ENCODE assay signal across 8 mouse cellular contexts in genomic region chr1:156039989-156040388, GRCm38 (mm10). TPM values are rescaled to one million over a fixed set of nuclear protein-coding genes. Genes with fewer than 3 reads are reported as not detected.
A peak's percentile ranks its signal among the peaks of the same experiment; 100 is the strongest.
DNase-seq lines count a peak whose midpoint lies in the region; ATAC-seq and TF ChIP-seq lines count a peak whose summit lies in the region.
"Not testable (repeated sequence)": the region's sequence is repeated elsewhere in the genome, so short reads cannot be mapped to it uniquely, and the experiment has no call there.

No protein-coding gene starts in this region.

- H3K36me3 ChIP-seq in heart, embryonic 15.5 days: peaks cover 11% of the 10 kb centered on the region; the same call in 1 of the 2 replicates
- peaks cover 16% of the 10 kb centered on the region for H3K36me3 ChIP-seq in kidney, embryonic 15.5 days
- H3K36me3 ChIP-seq in liver, embryonic 16.5 days (ENCODE audit: control insufficient read depth, insufficient read depth); thymus, adult 2 months (ENCODE audit: control insufficient read depth, insufficient read depth, low read length): not testable (repeated sequence)

- peak; percentile 45 to 46 for DNase-seq in B cell, adult 2 months
- peak; percentile 89 for DNase-seq in ZHBTc4 (ENCODE audit: low read depth, low spot score)
- DNase-seq in embryo, embryonic 11 days: peak; percentile 20
- peak; percentile 22 to 36 for DNase-seq in natural killer cell, adult 2 months (ENCODE audit: low spot score in 2 of 2)
- peak; percentile 21 for DNase-seq in thymus, adult 2 months

- not testable (repeated sequence) for H3K27me3 ChIP-seq in heart, embryonic 15.5 days; kidney, embryonic 15.5 days; liver, embryonic 16.5 days (ENCODE audit: control insufficient read depth, insufficient read depth, low read depth, low read length); thymus, adult 2 months (ENCODE audit: control insufficient read depth, insufficient read depth, low read length)

- not testable (repeated sequence) for ATAC-seq in heart, embryonic 15.5 days (replicated peaks; ENCODE audit: insufficient number of reproducible peaks, insufficient read depth, low FRiP score, low read depth); kidney, embryonic 15.5 days (replicated peaks; ENCODE audit: low FRiP score); liver, embryonic 16.5 days (ENCODE audit: low read depth)

- H3K9me3 ChIP-seq in heart, embryonic 15.5 days (replicated peaks); kidney, embryonic 15.5 days (replicated peaks); liver, embryonic 16.5 days (replicated peaks; ENCODE audit: control insufficient read depth, low read length): not testable (repeated sequence)

- not testable (repeated sequence) for H3K4me3 ChIP-seq in heart, embryonic 15.5 days; kidney, embryonic 15.5 days (replicated peaks); liver, embryonic 16.5 days (ENCODE audit: low read depth, low read length); thymus, adult 2 months (ENCODE audit: control insufficient read depth, insufficient read depth, low read length)

- not testable (repeated sequence) for H3K9ac ChIP-seq in heart, embryonic 15.5 days; kidney, embryonic 15.5 days; liver, embryonic 16.5 days (ENCODE audit: low read depth, low read length)

- H3K4me1 ChIP-seq in heart, embryonic 15.5 days (replicated peaks): peaks cover 33% of the 10 kb centered on the region
- H3K4me1 ChIP-seq in kidney, embryonic 15.5 days: peaks cover 41% of the 10 kb centered on the region
- peaks cover 35% of the 10 kb centered on the region for H3K4me1 ChIP-seq in liver, embryonic 16.5 days (ENCODE audit: control insufficient read depth, low read depth, low read length)
- H3K4me1 ChIP-seq in thymus, adult 2 months (replicated peaks; ENCODE audit: control insufficient read depth, insufficient read depth, low read length): not testable (repeated sequence)

- not testable (repeated sequence) for H3K4me2 ChIP-seq in heart, embryonic 15.5 days; kidney, embryonic 15.5 days
- peak overlapping the region; percentile 55; the same call in 1 of the 2 replicates for H3K4me2 ChIP-seq in liver, embryonic 16.5 days (ENCODE audit: low read depth, low read length)

- TF ChIP-seq CTCF in thymus, adult 2 months (IDR thresholded peaks at IDR 0.05; ENCODE audit: borderline replicate concordance, control insufficient read depth, extremely low read depth, insufficient read depth, low read length, poor library complexity): not testable (repeated sequence)

- WGBS in heart, embryonic 15.5 days: 70% methylated on average over 7 of the region's 7 CpGs
- WGBS in kidney, embryonic 15.5 days: 73% methylated on average over 7 of the region's 7 CpGs
- WGBS in liver, embryonic 16.5 days (ENCODE audit: insufficient replicate concordance): 61% methylated on average over 7 of the region's 7 CpGs
- WGBS in thymus, adult 2 months: 89% methylated on average over 7 of the region's 7 CpGs

- peak overlapping the region; percentile 72; the same call in 1 of the 2 replicates for H3K27ac ChIP-seq in heart, embryonic 15.5 days
- H3K27ac ChIP-seq in kidney, embryonic 15.5 days: 0 out of 2 replicates have a peak overlapping the region, but pooled peaks have one; percentile 79
- H3K27ac ChIP-seq in liver, embryonic 16.5 days (ENCODE audit: low read length): peak overlapping the region; percentile 53
- H3K27ac ChIP-seq in thymus, adult 2 months (ENCODE audit: control insufficient read depth, insufficient read depth, low read length): not testable (repeated sequence)

- not testable (repeated sequence) for TF ChIP-seq POLR2A in thymus, adult 2 months (IDR thresholded peaks at IDR 0.05; ENCODE audit: control insufficient read depth, extremely low read depth, insufficient read depth, low read length, poor library complexity)

RNA-seq across cellular contexts. Expression of gene Tor1aip1, which starts 3.7 kb away (rescaled TPM):
- polyA plus RNA-seq in heart, embryonic 15.5 days (2015; fragmentation: Nextera tagmentation; extraction: Ambion mirVana): 35.7 and 37.9 TPM in 2 replicates
- polyA plus RNA-seq in kidney, embryonic 15.5 days (2015; fragmentation: Nextera tagmentation; extraction: Ambion mirVana): 41.4 and 45.8 TPM in 2 replicates
- polyA plus RNA-seq in liver, embryonic 16.5 days (2015; fragmentation: Nextera tagmentation; extraction: Ambion mirVana): 18.6 and 19.1 TPM in 2 replicates
- polyA plus RNA-seq in thymus, adult 2 months (2012; rRNA removed): 28.9 and 29.0 TPM in 2 replicates

RNA-seq across cellular contexts. Expression of gene Tor1aip2, which starts 4.8 kb away (rescaled TPM):
- polyA plus RNA-seq in heart, embryonic 15.5 days (2015; fragmentation: Nextera tagmentation; extraction: Ambion mirVana): 69.2 and 77.6 TPM in 2 replicates
- polyA plus RNA-seq in kidney, embryonic 15.5 days (2015; fragmentation: Nextera tagmentation; extraction: Ambion mirVana): 112 and 114 TPM in 2 replicates
- polyA plus RNA-seq in liver, embryonic 16.5 days (2015; fragmentation: Nextera tagmentation; extraction: Ambion mirVana): 51.8 and 53.9 TPM in 2 replicates
- polyA plus RNA-seq in thymus, adult 2 months (2012; rRNA removed): 105 and 107 TPM in 2 replicates

Comparison
In these comparisons a context has a peak if more than half of its experiments do, and no peak if none do; other contexts are left out.
1. DNase-seq: peak in every context shown above with its lines; median percentile 89 in ZHBTc4; 46 in B cell, adult 2 months; 29 in natural killer cell, adult 2 months; 21 in thymus, adult 2 months; 20 in embryo, embryonic 11 days.